Mouse (Mus musculus) liver, adult 2 months (tissue): ENCODE results near the gene Dna2. TPM values are rescaled to one million over a fixed set of nuclear protein-coding genes. Genes with fewer than 3 reads are reported as not detected.

Experiments
- DNase-seq: peaks from one replicate; pipeline ENCODE4 v3.0.0-alpha.2; 2011; ENCODE audit warnings: low read depth, low spot score; ENCODE audit errors: extremely low read depth
- H3K27ac ChIP-seq: fragments of 200-500 bp; replicated peaks from 2 replicates; pipeline ENCODE4 v1.5.1; 2012; ENCODE audit warnings: low read depth, mild to moderate bottlenecking, control low read depth, inconsistent platforms, low read length; ENCODE audit not compliant: insufficient read depth
- H3K27me3 ChIP-seq: fragments of 200-500 bp; 2 replicates; pipeline ENCODE4 v1.6.1; 2012; ENCODE audit warnings: mild to moderate bottlenecking, moderate library complexity, low read length, inconsistent platforms; ENCODE audit not compliant: control insufficient read depth, insufficient read depth
- H3K36me3 ChIP-seq: fragments of 200-500 bp; 2 replicates; pipeline ENCODE4 v1.6.1; 2012; ENCODE audit warnings: low read length, inconsistent platforms; ENCODE audit not compliant: control insufficient read depth, insufficient read depth
- H3K4me1 ChIP-seq: fragments of 200-500 bp; 2 replicates; pipeline ENCODE4 v1.6.1; 2011; ENCODE audit warnings: low read length; ENCODE audit not compliant: control insufficient read depth, insufficient read depth
- H3K4me3 ChIP-seq: fragments of 200-500 bp; 2 replicates; pipeline ENCODE4 v1.5.1; 2011; ENCODE audit warnings: low read depth, mild to moderate bottlenecking, control low read depth, low read length, moderate library complexity; ENCODE audit not compliant: insufficient read depth
- H3K79me2 ChIP-seq: fragments of 200-500 bp; 2 replicates; pipeline ENCODE4 v1.6.1; 2012; ENCODE audit warnings: inconsistent platforms, mild to moderate bottlenecking, low read length, moderate library complexity; ENCODE audit not compliant: control insufficient read depth, insufficient read depth
- H3K9ac ChIP-seq: fragments of 200-500 bp; 2 replicates; pipeline ENCODE4 v1.6.1; 2012; ENCODE audit warnings: low read depth, mild to moderate bottlenecking, control low read depth, inconsistent platforms, low read length
- CTCF ChIP-seq: fragments of 200-500 bp; IDR thresholded peaks from 2 replicates; pipeline ENCODE4 v1.5.1; 2011; ENCODE audit warnings: low read depth, low read length, control low read depth
- POLR2A ChIP-seq: fragments of 200-500 bp; IDR thresholded peaks from 2 replicates; pipeline ENCODE4 v1.6.1; 2011; ENCODE audit warnings: low read length, control low read depth; ENCODE audit not compliant: insufficient read depth; ENCODE audit errors: extremely low read depth
- WGBS: fragments of 180-500 bp; shearing (Covaris S2); methylation state at CpG from one replicate; pipeline ENCODE4 v1.1.7; 2018; 5-methylcytosine and 5-hydroxymethylcytosine counted together
- polyA plus RNA-seq: library from polyadenylated mRNA; depleted of rRNA; stranded (reverse); fragments of >200 nt; gene quantifications from 2 replicates; pipeline ENCODE4 v1.2.3, GENCODE M21; 2012
- total RNA-seq: library from RNA; depleted of rRNA; stranded (reverse); fragments of >200 nt; gene quantifications from 2 replicates; pipeline ENCODE4 v1.2.3, GENCODE M21; 2014

Dna2 gene
- total and polyA plus RNA-seq, 2 experiments, result 6.4 to 6.5 TPM

GRCm38 (mm10) chr10:63008193-63008592, 61.4 kb downstream of the Dna2 start:
- Histone ChIP-seq H3K36me3 (peaks cover 42% of the 10 kb centered on the region), H3K27me3 (no peaks in the 10 kb centered on the region), H3K4me3 (no peak overlapping the region), H3K9ac (no peak overlapping the region), H3K79me2 (no peaks in the 10 kb centered on the region), H3K27ac (no peak overlapping the region), H3K4me1 (no peaks in the 10 kb centered on the region)
- no peak for DNase-seq
- 61% methylated on average over 3 of the region's 3 CpGs for WGBS
- TF ChIP-seq CTCF, result no peak
- no peak for TF ChIP-seq POLR2A

GRCm38 (mm10) chr10:63010268-63010667, 63.4 kb downstream of the Dna2 start:
- H3K4me1 ChIP-seq, result no peaks in the 10 kb centered on the region
- no peaks in the 10 kb centered on the region for H3K79me2 ChIP-seq
- no peak for DNase-seq
- 74% methylated on average over 4 of the region's 4 CpGs for WGBS
- no peak overlapping the region for H3K9ac ChIP-seq
- no peak for TF ChIP-seq CTCF
- no peak for TF ChIP-seq POLR2A
- H3K27ac ChIP-seq, result no peak overlapping the region
- H3K27me3 ChIP-seq, result no peaks in the 10 kb centered on the region
- no peak overlapping the region for H3K4me3 ChIP-seq
- H3K36me3 ChIP-seq, result peaks cover 49% of the 10 kb centered on the region

GRCm38 (mm10) chr10:63011556-63011955, 64.7 kb downstream of the Dna2 start:
- Histone ChIP-seq H3K27ac (no peak overlapping the region), H3K9ac (no peak overlapping the region), H3K4me1 (no peaks in the 10 kb centered on the region), H3K79me2 (no peaks in the 10 kb centered on the region), H3K36me3 (peaks cover 56% of the 10 kb centered on the region), H3K4me3 (no peak overlapping the region), H3K27me3 (no peaks in the 10 kb centered on the region)
- TF ChIP-seq CTCF (no peak), POLR2A (no peak)
- DNase-seq, result no peak
- WGBS, result 92% methylated on average over 6 of the region's 6 CpGs

GRCm38 (mm10) chr10:63013476-63013875, 66.7 kb downstream of the Dna2 start:
- Histone ChIP-seq H3K4me3 (no peak overlapping the region), H3K27me3 (no peaks in the 10 kb centered on the region), H3K27ac (no peak overlapping the region), H3K9ac (no peak overlapping the region), H3K36me3 (peaks cover 60% of the 10 kb centered on the region), H3K4me1 (no peaks in the 10 kb centered on the region), H3K79me2 (no peaks in the 10 kb centered on the region)
- no peak for TF ChIP-seq CTCF
- no peak for TF ChIP-seq POLR2A
- WGBS, result 83% methylated on average over 3 of the region's 3 CpGs
- DNase-seq, result no peak

GRCm38 (mm10) chr10:63014168-63014567, 67.3 kb downstream of the Dna2 start:
- WGBS, result 96% methylated on average over 9 of the region's 9 CpGs
- DNase-seq, result no peak
- H3K9ac ChIP-seq, result no peak overlapping the region
- H3K4me3 ChIP-seq, result no peak overlapping the region
- no peak for TF ChIP-seq CTCF
- TF ChIP-seq POLR2A, result no peak
- no peaks in the 10 kb centered on the region for H3K4me1 ChIP-seq
- H3K79me2 ChIP-seq, result peaks cover 3% of the 10 kb centered on the region; the same call in 1 of the 2 replicates
- no peak overlapping the region for H3K27ac ChIP-seq
- H3K27me3 ChIP-seq, result no peaks in the 10 kb centered on the region
- H3K36me3 ChIP-seq, result peaks cover 62% of the 10 kb centered on the region

- TF ChIP-seq CTCF, result no peak
- TF ChIP-seq POLR2A, result no peak
Measured at GRCm38 (mm10) chr10:63019304-63019703, 72.5 kb downstream of the Dna2 start.

More at GRCm38 (mm10) chr10:63019304-63019703, 72.5 kb downstream of the Dna2 start:
- Histone ChIP-seq H3K4me1 (peaks cover 7% of the 10 kb centered on the region), H3K27ac (no peak overlapping the region), H3K27me3 (no peaks in the 10 kb centered on the region), H3K4me3 (no peak overlapping the region), H3K79me2 (peaks cover 15% of the 10 kb centered on the region; the same call in 1 of the 2 replicates), H3K36me3 (peaks cover 31% of the 10 kb centered on the region), H3K9ac (no peak overlapping the region)
- 92% methylated on average over 6 of the region's 6 CpGs for whole genome bisulfite sequencing
- no peak for DNase-seq
